8 mouse cellular contexts compared by ENCODE assay signal in the genomic region with DNA sequence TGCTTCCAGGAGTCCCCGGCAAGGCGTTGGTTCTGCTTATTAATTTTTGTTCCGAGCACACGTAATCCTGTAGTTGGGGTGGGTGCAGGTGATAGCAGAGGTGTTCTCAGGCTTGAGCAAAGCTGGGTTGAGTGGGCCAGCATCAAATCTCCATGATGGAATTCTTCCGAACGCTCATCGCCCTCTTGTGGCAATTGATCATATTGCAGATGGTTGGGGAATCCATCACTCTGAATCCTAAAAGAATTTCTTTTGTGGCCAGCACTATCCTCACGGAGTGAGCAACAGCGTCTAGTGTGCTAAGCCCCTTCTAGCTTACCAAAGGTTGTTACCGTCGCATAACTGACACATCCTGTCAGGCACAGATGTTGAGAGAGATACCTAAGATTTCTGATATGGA. TPM values are rescaled to one million over a fixed set of nuclear protein-coding genes. Genes with fewer than 3 reads are reported as not detected.
DNase-seq lines count a peak whose midpoint lies in the region; TF ChIP-seq lines count a peak whose summit lies in the region.
"Had no signal": no experiment of that assay in that cellular context is flagged by ENCODE, and none has a peak within 500 bp of the region (broad histone marks: within the 10 kb centered on the region; RNA-seq: fewer than 3 reads in every experiment).

No protein-coding gene starts in this region.

- DNase-seq in CH12.LX (ENCODE audit: extremely low read depth): peak; percentile 45
- peak; percentile 79 for DNase-seq in Muller cell, postnatal 12 days (ENCODE audit: inconsistent ontology term)
- DNase-seq in cerebellum, adult 9-11 months: peak; percentile 50
- DNase-seq in frontal cortex, adult 2 months (ENCODE audit: extremely low spot score in 1 of 2, low spot score in 1 of 2): peak; percentile 39 to 93
- peak; percentile 76 to 84 for DNase-seq in layer of hippocampus, adult 2 months (ENCODE audit: low spot score in 2 of 2)
- peak; percentile 57 for DNase-seq in lung, postnatal 36 days
- peak; percentile 80 to 89 for DNase-seq in right cerebral cortex, postnatal 10 days (ENCODE audit: low spot score in 2 of 2)

- H3K9me3 ChIP-seq in CH12.LX (replicated peaks; ENCODE audit: low read length): no peaks in the 10 kb centered on the region

- peak; percentile 69 to 87 for TF ChIP-seq CTCF in CH12.LX (conservative IDR thresholded peaks at IDR 0.05 in 1 of 2, IDR thresholded peaks at IDR 0.05 in 1 of 2; ENCODE audit: low read depth in 2 of 2, low read length in 2 of 2)
- TF ChIP-seq CTCF in layer of hippocampus, adult 2 months (conservative IDR thresholded peaks at IDR 0.05): peak; percentile 94

- TF ChIP-seq RAD21 in CH12.LX (IDR thresholded peaks at IDR 0.05; ENCODE audit: low read depth, low read length): peak; percentile 67

- dilution Hi-C loops in CH12.LX (cut with MboI; ENCODE audit: extremely low pct_ligation_motif_present, extremely low pct_unique_long_range_greater_than_20kb, low sequenced_read_pairs): no loop called here

- no peak overlapping the region for H3K4me3 ChIP-seq in CH12.LX (replicated peaks in 1 of 3; ENCODE audit: low read depth in 2 of 3, low read length in 2 of 3, poor library complexity in 1 of 3)
- H3K4me3 ChIP-seq in layer of hippocampus, adult 2 months: no peak overlapping the region

- no peak overlapping the region for H3K27ac ChIP-seq in CH12.LX (ENCODE audit: insufficient read depth, low read depth)
- no peak overlapping the region for H3K27ac ChIP-seq in layer of hippocampus, adult 2 months

- H3K27me3 ChIP-seq in CH12.LX (replicated peaks): no peaks in the 10 kb centered on the region

- no peaks in the 10 kb centered on the region for H3K4me1 ChIP-seq in CH12.LX (ENCODE audit: control insufficient read depth in 1 of 2, insufficient read depth in 2 of 2)

- H3K79me2 ChIP-seq in CH12.LX (replicated peaks; ENCODE audit: control insufficient read depth, extremely low read depth, insufficient read depth, poor library complexity, severe bottlenecking): no peaks in the 10 kb centered on the region

- no peak overlapping the region for H3K9ac ChIP-seq in CH12.LX (ENCODE audit: insufficient read depth, low read depth)

- H3K36me3 ChIP-seq in CH12.LX (replicated peaks in 1 of 2; ENCODE audit: control insufficient read depth in 1 of 2, insufficient read depth in 1 of 2, low read length in 1 of 2): no peaks in the 10 kb centered on the region

- TF ChIP-seq EP300 in CH12.LX (IDR thresholded peaks at IDR 0.05; ENCODE audit: low read length): no peak

- in situ Hi-C loops in CH12.LX (cut with MboI; ENCODE audit: low pct_ligation_motif_present, low pct_unique_long_range_greater_than_20kb, low sequenced_read_pairs): no loop called here

- TF ChIP-seq POLR2A in CH12.LX (IDR thresholded peaks at IDR 0.05; ENCODE audit: low read depth, low read length): no peak

- H3K4me2 ChIP-seq in CH12.LX (ENCODE audit: insufficient read depth, low read depth, poor library complexity, severe bottlenecking): no peak overlapping the region

TF ChIP-seq in CH12.LX, 34 proteins besides CTCF, POLR2A, EP300 and RAD21:
- peak; percentile 72 for TF ChIP-seq SMC3 (IDR thresholded peaks at IDR 0.05; ENCODE audit: low read depth, low read length)
- no peak for TF ChIP-seq GABPA (IDR thresholded peaks at IDR 0.05; ENCODE audit: insufficient replicate concordance, low read depth, low read length)
- TF ChIP-seq TCF12 (IDR thresholded peaks at IDR 0.05; ENCODE audit: low read depth, low read length): 0 out of 2 replicates have a peak, but pooled peaks have one; percentile 25

RNA-seq across cellular contexts. Expression of gene Fam169a, which starts 14.4 kb away (rescaled TPM):
- total RNA-seq in CH12.LX (2012; rRNA removed) (0.42 and 0.55 TPM in 2 replicates), CH12.LX (2014; rRNA removed) (not detected in 2 replicates)
- 0.64 and 0.79 TPM in 2 replicates for polyA plus RNA-seq in CH12.LX (2012; ENCODE audit: insufficient read length, low read depth)
- 21.0 and 24.0 TPM in 2 replicates for polyA plus RNA-seq in frontal cortex, adult 2 months (2012; rRNA removed)
- 10 to 100 TPM; 39.6 TPM for total RNA-seq in layer of hippocampus, adult 2 months (2021)

RNA-seq across cellular contexts. Expression of gene 1700029F12Rik, which starts 18.5 kb away (rescaled TPM):
- total RNA-seq in CH12.LX (2012; rRNA removed): not detected in 2 replicates
- not detected in 2 replicates for total RNA-seq in CH12.LX (2014; rRNA removed)
- not detected in 2 replicates for polyA plus RNA-seq in CH12.LX (2012; ENCODE audit: insufficient read length, low read depth)
- not detected in 2 replicates for polyA plus RNA-seq in frontal cortex, adult 2 months (2012; rRNA removed)
- total RNA-seq in layer of hippocampus, adult 2 months (2021): not detected
- total RNA-seq: left cerebral cortex, adult 8-10 months had no signal

RNA-seq across cellular contexts. Expression of gene Gm6169, which starts 46.4 kb away (rescaled TPM):
- total RNA-seq in CH12.LX (2012; rRNA removed) (3.7 and 3.9 TPM in 2 replicates), CH12.LX (2014; rRNA removed) (12.8 and 17.6 TPM in 2 replicates)
- 3.8 and 4.4 TPM in 2 replicates for polyA plus RNA-seq in CH12.LX (2012; ENCODE audit: insufficient read length, low read depth)
- 0.23 and 0.60 TPM in 2 replicates for polyA plus RNA-seq in frontal cortex, adult 2 months (2012; rRNA removed)
- total RNA-seq in layer of hippocampus, adult 2 months (2021): not detected

Comparison
In these comparisons a context has a peak if more than half of its experiments do, and no peak if none do; other contexts are left out.
1. RNA of gene Fam169a, which starts 14.4 kb away (total RNA-seq): 39.6 TPM in layer of hippocampus, adult 2 months; 0.42 to 0.55 TPM in CH12.LX; every median in the first group is over 10 times any median in the second.
2. RNA of gene Gm6169, which starts 46.4 kb away (total RNA-seq): 3.7 to 17.6 TPM in CH12.LX; not detected in layer of hippocampus, adult 2 months; every median in the first group is over 4 times any median in the second.
3. Peak in every context shown above with its lines, with median percentiles within 50 percentile points of each other: DNase-seq.